Mouse (Mus musculus) left cerebral cortex, postnatal 10 days (tissue): ENCODE measurements around the gene Pop4. TPM values are rescaled to one million over a fixed set of nuclear protein-coding genes. Genes with fewer than 3 reads are reported as not detected.
"Not testable (repeated sequence)": the region's sequence is repeated elsewhere in the genome, so short reads cannot be mapped to it uniquely, and the experiment has no call there.

ENCODE experiments used
- DNase-seq, 2 experiments: peaks; one replicate each; pipeline ENCODE4 v3.0.0; 2021 to 2022; ENCODE audit warnings: low spot score in 2 of 2, mixed read lengths in 1 of 2; ENCODE audit errors: extremely low spot score in 1 of 2
- intact Hi-C: fragments of 180-260 bp; cut with DNase I; formaldehyde crosslinking; loops from one replicate; pipeline ENCODE4 v1.15.1; 2025
- total RNA-seq, 2 experiments: library from RNA; stranded (reverse); gene quantifications; 2 replicates each; pipeline ENCODE4 v1.2.3; 2021

The Pop4 gene
- total RNA-seq, result 10 to 100 TPM; 31.4 to 35.7 TPM

DNA sequence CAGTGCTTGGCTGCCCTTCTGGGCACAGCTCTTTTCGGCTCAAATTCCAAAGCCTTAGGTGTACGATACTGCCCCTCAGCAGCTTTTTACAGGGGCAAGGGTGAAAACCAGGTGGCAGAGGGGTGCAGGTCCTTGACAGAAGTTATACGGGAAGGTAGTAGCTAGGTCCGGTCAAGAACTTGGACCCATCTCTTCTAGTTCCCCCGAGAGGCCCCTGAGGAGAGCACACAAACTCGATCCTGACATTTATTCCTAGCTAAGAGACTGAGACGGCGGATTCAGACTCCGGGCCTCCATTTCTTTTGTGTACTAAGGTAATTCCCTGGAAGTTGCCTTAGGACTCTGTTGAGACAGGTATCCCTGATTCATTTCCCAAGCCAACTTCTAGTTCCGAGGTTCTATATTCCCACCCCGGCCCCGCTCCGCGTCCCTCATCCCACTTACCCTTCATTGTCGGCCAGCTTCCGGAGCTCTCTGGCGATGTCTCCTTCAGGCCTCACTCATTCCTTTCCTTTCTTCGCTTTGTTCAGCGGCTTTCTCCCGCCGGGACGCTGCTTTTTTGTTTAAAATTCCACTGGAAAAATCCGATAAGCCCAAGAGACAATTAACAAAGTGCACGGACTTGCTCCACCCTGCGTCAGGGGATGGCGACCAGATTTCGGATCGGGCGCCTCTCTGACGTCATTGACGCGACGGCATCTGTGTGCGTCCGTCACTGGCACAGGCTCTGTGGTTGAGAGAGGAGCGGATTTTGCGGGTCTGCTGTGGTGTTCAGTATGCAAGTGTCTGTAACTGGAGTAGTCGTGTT, at the start of gene Pop4:
Gene Pop4, minus strand, starts transcription at position 721 of the 808 bp plus-strand sequence.
- DNase-seq, result peak; percentile 91 to 95
- intact Hi-C loops, result loop anchor here (5.0 kb wide), 1 partner anchor 89 kb away; the partner anchor contains the start of gene 1600014C10Rik

DNA sequence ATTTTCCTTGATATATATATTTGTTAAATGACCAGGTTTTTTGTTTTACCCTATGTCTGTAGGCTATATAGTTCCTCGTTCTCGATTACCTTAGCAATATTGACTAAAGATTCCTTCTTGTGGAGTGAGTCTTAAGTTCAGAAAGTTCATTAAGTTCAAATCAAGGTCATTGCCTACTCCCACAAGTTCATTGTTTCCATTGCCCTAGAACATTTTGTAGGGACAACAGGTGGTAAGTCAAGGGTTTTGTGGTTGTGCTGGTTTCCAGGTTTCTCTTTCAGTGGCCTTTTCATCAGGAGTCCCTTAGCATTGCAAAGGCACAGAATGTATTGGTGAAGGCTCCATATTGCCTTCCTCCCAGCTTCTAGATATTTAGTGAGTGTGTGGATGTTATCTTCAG, 49.4 kb upstream of the Pop4 start:
- DNase-seq, result no peak
- intact Hi-C loops, result no loop called here

DNA sequence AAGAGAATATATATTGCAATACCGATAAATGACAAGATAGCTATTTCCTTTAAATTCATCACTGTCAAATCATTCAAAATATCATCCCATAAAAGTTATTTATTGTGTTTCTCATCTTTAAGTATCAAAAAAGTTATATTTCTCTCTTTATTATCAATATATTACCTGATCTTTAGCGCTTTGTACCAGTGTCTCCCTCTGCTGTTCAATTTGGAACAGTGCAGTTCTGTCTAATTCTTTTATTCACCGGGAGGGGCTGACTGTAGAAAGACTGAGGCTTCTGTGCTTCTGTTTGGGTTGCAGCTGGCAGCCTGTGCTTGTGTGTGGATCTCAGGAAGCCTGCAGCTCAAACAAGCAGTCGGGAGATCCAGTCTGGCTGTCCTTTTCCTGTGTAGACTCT, 11.0 kb upstream of the Pop4 start:
- DNase-seq, intact Hi-C loops: not testable (repeated sequence)

DNA sequence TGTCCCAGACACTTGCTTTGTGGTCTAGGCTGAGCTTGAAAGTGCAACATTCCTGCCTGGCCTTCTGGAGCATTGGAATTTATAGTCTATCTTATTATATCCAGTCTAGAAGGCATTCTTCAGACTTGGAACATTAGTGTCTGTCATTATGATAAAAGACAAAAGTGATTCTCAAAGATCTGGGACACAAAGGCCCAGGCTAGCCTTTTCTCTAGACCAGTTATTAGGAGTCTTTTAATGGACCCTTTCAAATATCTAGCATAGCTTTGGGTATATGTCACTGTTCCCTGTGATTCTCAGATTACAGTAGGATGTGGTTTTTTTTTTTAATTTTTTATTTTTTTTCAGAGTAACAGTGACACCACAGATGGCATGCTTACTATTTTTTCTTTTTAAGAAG, 1.3 kb upstream of the Pop4 start:
- no peak for DNase-seq
- intact Hi-C loops, result loop anchor here (5.0 kb wide), 1 partner anchor 90 kb away; the partner anchor contains the start of gene 1600014C10Rik

DNA sequence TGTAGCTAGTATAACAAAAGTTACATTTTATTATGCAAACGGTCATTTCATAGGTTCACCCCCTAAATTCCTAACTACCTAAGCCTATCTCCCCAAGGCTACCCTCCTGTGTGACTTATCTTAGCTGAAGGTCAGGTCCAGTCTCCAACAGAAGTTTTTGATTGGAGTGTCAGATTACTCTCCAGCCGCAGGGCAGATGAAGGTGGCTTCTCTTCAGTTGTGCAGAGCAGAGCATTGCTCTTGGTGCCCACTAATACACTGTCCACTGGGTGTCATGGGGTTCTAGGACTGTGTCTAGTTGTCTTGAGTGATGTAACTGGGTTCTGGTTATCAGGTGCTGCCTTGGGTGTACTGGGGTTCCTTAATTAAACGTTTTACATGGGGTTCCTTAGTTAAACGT, 636 bp upstream of the Pop4 start:
- DNase-seq, result no peak
- intact Hi-C loops, result loop anchor here (5.0 kb wide), 1 partner anchor 90 kb away; the partner anchor contains the start of gene 1600014C10Rik

DNA sequence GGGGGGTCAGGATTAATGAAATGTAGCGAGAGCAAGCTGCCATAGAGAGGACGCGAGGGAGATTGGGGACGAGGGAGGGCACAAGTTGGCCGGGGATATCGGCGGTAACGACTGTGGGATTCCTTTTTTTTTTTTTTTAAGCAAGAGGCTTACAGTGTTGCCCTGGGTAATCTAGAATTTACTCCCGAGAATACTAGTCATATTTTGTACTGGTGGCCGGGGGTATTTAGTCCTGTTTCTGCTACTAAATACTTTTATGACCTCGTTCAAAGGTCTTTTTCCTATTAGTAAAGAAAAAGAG, 238 bp upstream of the Pop4 start:
- DNase-seq, result no peak
- intact Hi-C loops, result loop anchor here (5.0 kb wide), 1 partner anchor 89 kb away; the partner anchor contains the start of gene 1600014C10Rik

DNA sequence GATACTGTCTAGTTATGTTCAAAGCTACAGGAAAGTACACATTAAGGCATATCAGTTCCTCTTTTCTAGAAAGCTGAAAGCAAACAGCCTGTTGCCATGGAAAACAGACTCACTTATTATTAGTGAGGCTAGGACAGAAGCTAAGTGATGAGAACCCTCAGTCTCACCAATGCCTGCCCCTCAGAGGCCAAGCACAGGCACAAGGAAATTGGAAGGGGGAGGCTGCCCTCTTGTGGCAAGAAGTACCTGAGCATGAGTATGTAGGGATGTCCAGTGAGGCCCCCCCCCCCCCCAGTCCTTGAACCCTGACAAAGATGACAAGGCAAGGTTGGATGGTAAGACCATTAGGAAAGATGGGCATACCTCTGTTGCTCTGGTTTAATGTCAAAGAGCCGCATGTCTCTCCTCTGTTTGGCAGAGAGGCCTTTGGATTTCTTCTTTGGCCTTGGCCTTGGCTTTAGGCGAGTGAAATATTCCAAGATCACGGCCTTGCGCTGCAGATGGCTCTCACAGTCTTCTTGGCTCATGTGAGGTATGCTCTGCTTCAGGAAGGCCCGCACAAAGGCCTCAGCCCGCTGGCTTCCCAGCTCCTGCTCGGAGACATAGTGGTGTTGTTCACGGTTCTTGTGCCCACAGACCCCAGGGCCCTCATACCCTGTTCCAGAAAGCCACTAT, 4.1 kb downstream of the Pop4 start:
- intact Hi-C loops, result no loop called here
- DNase-seq, result peak in 1 of 2 experiments; percentile 55

DNA sequence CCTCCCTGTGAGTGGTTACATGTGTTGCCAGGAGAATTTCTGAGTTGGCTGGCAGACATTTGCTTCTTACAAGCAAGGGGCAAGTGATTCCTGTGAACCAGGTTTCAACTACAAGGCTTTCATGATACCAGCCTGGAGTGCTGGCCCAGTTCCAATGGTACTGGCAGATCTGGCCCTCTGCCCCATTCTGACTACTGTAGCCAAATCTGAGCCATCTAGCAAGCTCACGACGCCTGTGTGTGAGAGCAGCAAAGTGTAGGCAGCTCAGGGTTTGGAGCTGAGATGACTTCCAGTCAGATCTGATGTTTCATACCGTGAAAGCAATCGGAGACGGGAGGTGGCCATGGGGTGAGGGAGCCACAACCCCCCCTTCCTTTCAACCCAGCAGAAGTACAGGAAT, 8.8 kb downstream of the Pop4 start:
- peak in 1 of 2 experiments; percentile 36 for DNase-seq
- intact Hi-C loops, result no loop called here

DNA sequence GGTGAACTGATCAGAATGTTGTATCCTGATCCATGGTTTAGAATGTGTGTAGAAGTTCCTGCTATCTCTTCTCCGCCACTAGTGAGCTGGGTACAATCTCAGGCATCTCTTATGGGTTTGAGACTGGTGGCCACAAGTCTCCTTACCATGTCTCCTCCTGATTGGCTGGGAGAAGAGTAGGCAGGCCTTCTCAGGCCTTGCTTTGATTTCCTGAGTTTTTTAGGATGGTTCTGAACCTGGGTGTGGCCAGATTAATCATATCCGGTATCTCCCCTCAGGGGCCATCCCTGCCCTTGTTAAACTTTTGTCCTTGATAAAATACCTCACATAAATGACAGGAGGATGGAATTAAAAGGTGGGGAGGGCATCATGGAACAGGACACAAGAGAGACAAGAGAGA, 11.6 kb downstream of the Pop4 start:
- intact Hi-C loops, result no loop called here
- no peak for DNase-seq

DNA sequence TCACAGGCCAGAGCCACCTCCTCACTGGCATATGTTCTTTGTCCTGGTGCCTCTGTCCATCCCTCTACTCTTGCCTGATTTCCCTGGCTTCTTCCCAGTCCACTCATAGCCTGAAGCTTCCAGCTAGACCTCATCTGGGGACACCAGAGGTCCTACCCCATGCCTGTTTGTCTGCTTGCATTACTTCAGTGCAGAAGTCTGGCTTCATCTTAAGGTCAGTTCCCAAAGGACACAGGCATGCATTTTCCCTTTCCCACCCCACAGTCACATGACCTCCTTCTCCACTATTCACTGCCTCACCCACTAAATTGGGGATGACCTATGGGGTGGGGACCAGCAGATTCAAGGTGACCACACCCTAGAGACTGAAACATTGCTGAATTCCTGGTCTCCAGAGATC, 17.8 kb downstream of the Pop4 start:
- DNase-seq, result no peak
- intact Hi-C loops, result no loop called here

DNA sequence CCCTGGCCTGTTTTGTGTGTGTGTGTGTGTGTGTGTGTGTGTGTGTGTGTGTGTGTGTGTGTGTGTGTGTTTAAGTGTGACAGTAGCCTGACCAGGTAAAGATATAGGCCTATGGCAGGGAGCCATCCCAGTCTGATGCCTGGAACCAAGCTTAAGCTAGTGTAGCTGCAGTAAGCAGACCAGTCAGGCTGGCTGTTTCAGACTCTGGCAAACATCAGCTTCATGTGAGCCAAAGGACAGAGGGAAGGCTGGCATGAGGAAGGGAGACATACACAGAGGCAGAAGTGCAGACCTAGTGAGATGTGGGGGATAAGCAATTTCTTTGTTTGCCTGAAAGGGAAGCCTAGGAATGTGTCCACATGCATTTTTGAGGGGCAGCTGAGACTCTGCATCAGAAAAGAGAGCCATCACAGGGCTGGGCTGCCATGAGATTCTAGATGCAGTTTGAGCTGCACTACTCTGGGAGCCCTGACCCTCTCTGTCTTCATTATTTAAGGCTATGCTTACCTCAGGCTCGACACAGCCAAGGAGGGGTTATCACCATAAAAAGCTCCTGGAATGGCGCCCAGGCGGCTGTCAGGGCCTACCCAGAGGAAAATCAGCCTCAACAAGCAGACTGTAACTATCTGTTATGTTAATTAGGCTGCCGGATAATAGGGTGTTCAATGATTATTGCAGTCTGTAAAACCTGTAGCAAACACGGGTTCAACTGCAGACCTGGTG, 19.6 kb downstream of the Pop4 start:
- DNase-seq, result peak in 1 of 2 experiments; percentile 42
- intact Hi-C loops, result no loop called here

DNA sequence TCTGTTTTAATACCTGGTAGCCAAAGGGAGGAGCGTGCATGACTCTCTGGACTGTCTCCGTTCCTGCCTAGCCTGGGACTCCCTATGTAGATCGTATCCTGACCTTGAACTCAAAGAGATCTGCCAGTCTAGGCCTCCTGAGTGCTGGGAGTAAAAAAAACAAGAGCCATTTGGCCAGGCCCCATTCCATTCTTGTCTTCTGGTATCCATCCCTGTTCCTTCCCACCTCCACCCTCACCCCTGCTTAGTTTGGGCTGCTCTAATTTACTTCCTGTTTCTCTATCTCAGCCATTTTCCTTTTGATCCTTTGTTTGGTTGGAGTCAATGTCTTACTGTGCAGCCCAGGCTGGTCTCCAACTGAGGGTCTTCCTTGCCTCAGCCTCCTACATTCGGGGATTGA, 28.8 kb downstream of the Pop4 start:
- DNase-seq, result no peak
- intact Hi-C loops, result no loop called here

DNA sequence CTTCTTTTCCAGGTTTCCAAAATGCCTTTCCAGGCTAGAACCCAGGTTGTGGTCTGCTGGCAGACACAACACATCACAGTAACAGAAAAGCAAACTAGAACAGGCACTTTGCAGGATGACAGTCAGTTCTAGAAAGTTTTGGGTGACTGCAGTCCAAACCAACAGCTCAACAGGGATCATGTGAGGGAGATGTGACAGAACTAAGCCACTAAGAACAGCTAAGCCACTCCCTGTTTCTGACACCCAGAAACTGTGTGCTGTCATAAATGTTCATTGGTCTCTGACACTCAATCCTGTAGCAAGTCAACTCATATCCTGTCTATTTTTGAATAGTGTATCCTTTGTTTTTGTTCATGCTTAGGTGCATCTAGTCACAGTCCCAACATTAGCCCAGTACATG, 34.1 kb downstream of the Pop4 start:
- DNase-seq, result no peak
- intact Hi-C loops, result no loop called here

DNA sequence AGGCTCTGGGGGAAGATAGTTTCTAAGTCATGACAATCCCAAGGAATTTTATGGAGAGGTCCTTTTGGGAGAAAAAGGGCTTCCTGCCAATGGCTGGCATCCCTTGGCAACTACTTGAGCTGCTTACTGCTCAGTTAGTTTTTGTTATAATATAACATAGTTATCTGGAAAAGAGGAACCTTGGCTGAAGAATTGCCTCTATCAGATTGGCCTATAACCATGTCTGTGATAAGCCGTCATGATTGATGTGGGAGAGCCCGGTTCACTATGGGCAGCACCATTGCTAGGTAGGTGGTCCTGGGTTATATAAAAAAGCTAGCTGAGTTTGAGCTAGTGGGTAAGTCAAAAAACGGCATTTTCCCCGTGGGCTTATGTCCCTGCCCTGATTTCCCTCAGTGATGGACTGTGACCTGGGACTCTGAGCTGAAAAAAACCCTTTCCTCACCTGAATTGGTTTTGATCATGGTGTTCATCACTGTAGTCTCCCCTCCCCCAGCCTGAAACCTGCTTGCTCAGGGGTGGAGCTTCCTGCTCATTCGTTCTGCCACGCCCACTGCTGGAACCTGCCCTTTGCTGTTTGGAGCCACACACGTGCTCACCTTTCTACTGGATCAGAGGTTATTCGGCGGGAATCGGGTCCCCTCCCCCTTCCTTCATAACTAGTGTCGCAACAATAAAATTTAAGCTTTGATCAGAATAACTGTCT, 34.7 kb downstream of the Pop4 start:
- intact Hi-C loops, result no loop called here
- DNase-seq, result no peak

DNA sequence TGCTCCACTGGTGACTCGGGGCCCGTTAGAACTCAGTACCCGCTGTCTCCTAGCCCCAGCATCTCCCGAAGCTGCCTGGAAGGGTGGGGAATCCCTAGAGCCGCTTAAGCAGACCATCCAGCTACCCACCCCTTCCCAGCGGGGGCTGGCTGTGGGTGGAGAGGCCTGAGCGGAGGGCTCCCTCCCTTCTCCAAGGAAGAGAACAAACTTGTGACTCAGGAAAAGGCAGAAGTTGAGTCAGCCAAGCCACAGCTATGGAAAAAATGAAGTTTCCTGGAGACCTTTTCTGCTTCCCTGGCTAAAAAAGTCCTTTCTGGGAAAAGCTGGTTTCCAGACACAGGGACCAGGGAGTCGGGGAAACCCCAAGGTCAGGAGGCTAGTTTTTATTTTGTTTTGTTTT, 40.9 kb downstream of the Pop4 start:
- intact Hi-C loops, result no loop called here

DNA sequence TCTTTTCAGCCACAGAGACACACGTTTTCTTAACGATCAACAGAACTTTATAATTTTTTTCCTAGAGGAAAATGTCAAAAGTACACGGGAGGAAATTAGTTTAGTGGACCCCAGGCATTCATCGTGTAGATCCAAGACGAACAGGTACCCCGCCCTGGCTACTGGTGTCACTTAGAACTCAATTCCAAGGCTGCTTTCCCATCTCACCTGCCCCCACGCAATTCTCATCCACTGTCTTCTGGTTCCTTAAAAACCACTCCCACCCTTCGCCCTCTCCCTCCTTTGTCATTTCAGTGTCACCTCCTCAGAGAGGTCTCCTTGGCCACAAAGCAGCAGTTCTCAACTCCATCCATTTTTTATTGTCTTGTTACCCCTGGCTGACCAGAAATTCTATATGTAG, 42.9 kb downstream of the Pop4 start:
- intact Hi-C loops, result no loop called here
- no peak for DNase-seq

More for the DNA sequence above, 40.9 kb downstream of the Pop4 start:
- DNase-seq, result peak in 1 of 2 experiments; percentile 51

DNA sequence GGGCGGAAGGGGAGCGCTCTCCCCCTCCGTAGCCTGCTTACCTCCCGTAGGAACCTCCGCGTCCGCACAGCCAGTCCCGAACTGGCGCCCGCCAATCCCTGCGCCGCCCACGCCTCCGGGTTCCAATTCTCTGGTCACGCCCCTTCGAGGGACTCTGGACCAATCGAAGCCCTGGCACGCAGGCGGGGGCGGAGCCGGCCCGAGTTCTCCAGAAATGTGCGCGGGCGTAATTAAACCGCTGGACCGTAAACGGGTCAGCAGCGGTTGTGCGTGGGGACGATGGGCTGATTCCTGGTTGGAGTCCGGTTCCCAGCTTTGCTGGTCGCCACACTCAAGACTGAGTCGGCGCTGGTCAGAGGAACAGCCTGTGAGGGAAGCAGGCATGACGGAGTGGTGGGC, 43.3 kb downstream of the Pop4 start, which contains the start of gene Plekhf1:
Gene Plekhf1, minus strand, starts transcription at position 117 of the 399 bp plus-strand sequence.
- intact Hi-C loops, result no loop called here
- peak; percentile 69 to 95 for DNase-seq

DNA sequence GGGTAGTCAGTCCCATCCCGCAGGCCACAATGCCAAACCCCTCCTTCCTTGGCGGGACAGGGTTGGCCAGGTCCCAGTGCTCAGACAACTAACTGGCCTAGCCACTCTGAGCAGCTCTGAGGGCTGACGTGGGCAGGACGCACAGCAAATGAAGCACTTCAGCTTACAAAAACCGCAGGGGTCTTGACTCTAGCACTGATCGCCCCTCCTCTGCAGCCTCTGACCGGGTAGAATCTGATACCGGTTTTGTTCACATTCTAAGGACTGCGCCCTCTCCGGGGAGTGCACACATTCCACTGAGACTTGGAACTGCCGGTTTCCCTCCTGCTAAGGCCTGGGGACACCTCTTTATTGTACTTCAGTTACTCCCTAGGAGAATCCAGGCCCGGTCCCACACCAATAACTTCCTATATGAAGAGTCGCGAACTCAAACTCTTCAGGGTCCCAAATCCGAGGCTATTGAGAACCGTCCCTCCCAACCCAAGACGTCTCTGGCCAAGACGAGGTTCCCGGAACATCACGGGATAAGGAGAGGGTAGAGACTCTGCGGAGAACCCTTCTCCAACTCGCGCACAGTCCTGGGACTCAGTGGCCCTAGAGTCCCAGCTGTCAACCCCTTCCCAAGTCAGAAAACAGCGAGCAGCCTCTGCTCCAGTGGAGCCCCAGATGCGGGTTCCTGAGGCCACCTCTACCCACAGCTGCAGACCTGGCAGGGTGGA, 43.9 kb downstream of the Pop4 start:
- intact Hi-C loops, result no loop called here
- peak in 1 of 2 experiments; percentile 76 for DNase-seq
